Mouse (Mus musculus): ENCODE data around the gene Cst6. TPM values are rescaled to one million over a fixed set of nuclear protein-coding genes. Genes with fewer than 3 reads are reported as not detected.

Gene Cst6
- polyA plus RNA-seq, 1 experiment from 2014 or later, result 1.3 TPM

- Histone ChIP-seq H3K36me3 (peaks cover 61% of the 10 kb centered on the region), H3K9ac (no peak overlapping the region), H3K27ac (no peak overlapping the region), H3K4me1 (no peaks in the 10 kb centered on the region), H3K4me3 (no peak overlapping the region), H3K4me2 (replicated peaks) (no peak overlapping the region), H3K27me3 (no peaks in the 10 kb centered on the region), H3K9me3 (no peaks in the 10 kb centered on the region)
- no peak for ATAC-seq (ENCODE audit: insufficient number of reproducible peaks, insufficient read depth, low FRiP score, low TSS enrichment)
- 83% methylated on average over 4 of the region's 4 CpGs for WGBS
Observed at GRCm38 (mm10) chr19:5374177-5374576, 24.8 kb upstream of the Cst6 start.

- 94% methylated on average over 7 of the region's 7 CpGs for WGBS
Observed at GRCm38 (mm10) chr19:5372724-5373123, 23.4 kb upstream of the Cst6 start.

GRCm38 (mm10) chr19:5370932-5371331, 21.6 kb upstream of the Cst6 start:
- H3K9ac ChIP-seq, result no peak overlapping the region
- no peaks in the 10 kb centered on the region for H3K9me3 ChIP-seq
- peaks cover 10% of the 10 kb centered on the region for H3K4me1 ChIP-seq
- no peaks in the 10 kb centered on the region for H3K27me3 ChIP-seq
- H3K27ac ChIP-seq, result no peak overlapping the region
- no peak overlapping the region for H3K4me2 ChIP-seq (replicated peaks)
- no peak for ATAC-seq (ENCODE audit: insufficient number of reproducible peaks, insufficient read depth, low FRiP score, low TSS enrichment)
- 88% methylated on average over 3 of the region's 3 CpGs for WGBS
- H3K4me3 ChIP-seq, result no peak overlapping the region
- H3K36me3 ChIP-seq, result peaks cover 53% of the 10 kb centered on the region

More at GRCm38 (mm10) chr19:5372724-5373123, 23.4 kb upstream of the Cst6 start:
- Histone ChIP-seq H3K9me3 (no peaks in the 10 kb centered on the region), H3K27ac (no peak overlapping the region), H3K4me1 (peaks cover 7% of the 10 kb centered on the region), H3K4me3 (no peak overlapping the region), H3K27me3 (no peaks in the 10 kb centered on the region), H3K36me3 (peaks cover 57% of the 10 kb centered on the region), H3K9ac (no peak overlapping the region), H3K4me2 (replicated peaks) (no peak overlapping the region)
- no peak for ATAC-seq (ENCODE audit: insufficient number of reproducible peaks, insufficient read depth, low FRiP score, low TSS enrichment)

- Histone ChIP-seq H3K9ac (peak overlapping the region; percentile 89), H3K9me3 (no peaks in the 10 kb centered on the region), H3K4me2 (replicated peaks) (peak overlapping the region; percentile 88), H3K27me3 (no peaks in the 10 kb centered on the region), H3K4me1 (peaks cover 14% of the 10 kb centered on the region), H3K36me3 (peaks cover 60% of the 10 kb centered on the region), H3K4me3 (peak overlapping the region; percentile 99), H3K27ac (peak overlapping the region; percentile 97)
- WGBS, result 9% methylated on average over 11 of the region's 11 CpGs
- no peak for ATAC-seq (ENCODE audit: insufficient number of reproducible peaks, insufficient read depth, low FRiP score, low TSS enrichment)
Observed at GRCm38 (mm10) chr19:5367455-5367854, 18.1 kb upstream of the Cst6 start.

- Histone ChIP-seq H3K4me3 (peak within 1 kb of the TSS; percentile 99), H3K36me3 (peaks cover 55% of the 10 kb centered on the region), H3K9ac (peak within 1 kb of the TSS; percentile 89), H3K9me3 (no peaks in the 10 kb centered on the region), H3K27ac (peak within 1 kb of the TSS; percentile 97), H3K4me2 (replicated peaks) (peak within 1 kb of the TSS; percentile 88), H3K4me1 (peaks cover 14% of the 10 kb centered on the region), H3K27me3 (no peaks in the 10 kb centered on the region)
- WGBS, result under 1% methylated on average over 33 of the region's 33 CpGs
- ATAC-seq (ENCODE audit: insufficient number of reproducible peaks, insufficient read depth, low FRiP score, low TSS enrichment), result no peak; the same call in 1 of the 2 replicates
Observed at GRCm38 (mm10) chr19:5367053-5367359, 17.6 kb upstream of the Cst6 start, which contains the start of gene Banf1. Banf1 (minus strand) TSS chr19:5367168.

- Histone ChIP-seq H3K27ac (peak within 1 kb of the TSS; percentile 97), H3K27me3 (no peaks in the 10 kb centered on the region), H3K4me3 (peak within 1 kb of the TSS; percentile 99), H3K4me1 (peaks cover 14% of the 10 kb centered on the region), H3K36me3 (peaks cover 49% of the 10 kb centered on the region), H3K9me3 (no peaks in the 10 kb centered on the region), H3K4me2 (replicated peaks) (peak within 1 kb of the TSS; percentile 88), H3K9ac (peak within 1 kb of the TSS; percentile 89)
- ATAC-seq (ENCODE audit: insufficient number of reproducible peaks, insufficient read depth, low FRiP score, low TSS enrichment), result peak; percentile 90
- under 1% methylated on average over 82 of the region's 92 CpGs for WGBS
Observed at GRCm38 (mm10) chr19:5366175-5367052, 17.0 kb upstream of the Cst6 start, which contains the start of gene Eif1ad. Eif1ad (plus strand) TSS chr19:5366741.

GRCm38 (mm10) chr19:5365751-5366150, 16.4 kb upstream of the Cst6 start:
- Histone ChIP-seq H3K4me2 (replicated peaks) (peak overlapping the region; percentile 88), H3K4me3 (peak overlapping the region; percentile 99), H3K36me3 (peaks cover 46% of the 10 kb centered on the region), H3K9ac (peak overlapping the region; percentile 89), H3K27ac (peak overlapping the region; percentile 97), H3K4me1 (peaks cover 14% of the 10 kb centered on the region), H3K9me3 (no peaks in the 10 kb centered on the region), H3K27me3 (no peaks in the 10 kb centered on the region)
- ATAC-seq (ENCODE audit: insufficient number of reproducible peaks, insufficient read depth, low FRiP score, low TSS enrichment), result no peak
- 19% methylated on average over 11 of the region's 11 CpGs for WGBS

GRCm38 (mm10) chr19:5364124-5364523, 14.8 kb upstream of the Cst6 start:
- no peak for ATAC-seq (ENCODE audit: insufficient number of reproducible peaks, insufficient read depth, low FRiP score, low TSS enrichment)
- Histone ChIP-seq H3K27ac (no peak overlapping the region), H3K4me2 (replicated peaks) (no peak overlapping the region), H3K36me3 (peaks cover 31% of the 10 kb centered on the region), H3K4me3 (no peak overlapping the region), H3K9me3 (no peaks in the 10 kb centered on the region), H3K4me1 (peaks cover 14% of the 10 kb centered on the region), H3K27me3 (no peaks in the 10 kb centered on the region), H3K9ac (no peak overlapping the region)
- 90% methylated on average over 2 of the region's 2 CpGs for WGBS

- ATAC-seq (ENCODE audit: insufficient number of reproducible peaks, insufficient read depth, low FRiP score, low TSS enrichment), result no peak
- peaks cover 4% of the 10 kb centered on the region; the same call in 1 of the 2 replicates for H3K4me1 ChIP-seq
- no peaks in the 10 kb centered on the region for H3K27me3 ChIP-seq
- no peak overlapping the region for H3K4me2 ChIP-seq (replicated peaks)
- no peaks in the 10 kb centered on the region for H3K9me3 ChIP-seq
- WGBS, result 84% methylated on average over 2 of the region's 2 CpGs
- H3K27ac ChIP-seq, result no peak overlapping the region
- no peak overlapping the region for H3K4me3 ChIP-seq
- H3K9ac ChIP-seq, result no peak overlapping the region
- H3K36me3 ChIP-seq, result peaks cover 21% of the 10 kb centered on the region
Observed at GRCm38 (mm10) chr19:5362186-5362585, 12.8 kb upstream of the Cst6 start.

GRCm38 (mm10) chr19:5356080-5356479, 6.7 kb upstream of the Cst6 start:
- Histone ChIP-seq H3K27me3 (no peaks in the 10 kb centered on the region), H3K27ac (no peak overlapping the region), H3K9me3 (no peaks in the 10 kb centered on the region), H3K4me1 (no peaks in the 10 kb centered on the region), H3K4me2 (replicated peaks) (no peak overlapping the region), H3K4me3 (no peak overlapping the region), H3K9ac (no peak overlapping the region), H3K36me3 (no peaks in the 10 kb centered on the region)
- ATAC-seq (ENCODE audit: insufficient number of reproducible peaks, insufficient read depth, low FRiP score, low TSS enrichment), result no peak
- WGBS, result no CpG with 5 or more reads among the region's 1 CpGs

- Histone ChIP-seq H3K9me3 (no peaks in the 10 kb centered on the region), H3K27me3 (peaks cover 11% of the 10 kb centered on the region), H3K36me3 (no peaks in the 10 kb centered on the region), H3K4me3 (no peak overlapping the region), H3K4me2 (replicated peaks) (no peak overlapping the region), H3K4me1 (0 out of 2 replicates have a peak, but pooled peaks cover 5% of the 10 kb centered on the region), H3K27ac (no peak overlapping the region), H3K9ac (no peak overlapping the region)
- no peak for ATAC-seq (ENCODE audit: insufficient number of reproducible peaks, insufficient read depth, low FRiP score, low TSS enrichment)
- WGBS, result 75% methylated on average over 2 of the region's 2 CpGs
Observed at GRCm38 (mm10) chr19:5353609-5354008, 4.2 kb upstream of the Cst6 start.
